24 mouse cellular contexts compared by ENCODE assay signal in the genomic region with DNA sequence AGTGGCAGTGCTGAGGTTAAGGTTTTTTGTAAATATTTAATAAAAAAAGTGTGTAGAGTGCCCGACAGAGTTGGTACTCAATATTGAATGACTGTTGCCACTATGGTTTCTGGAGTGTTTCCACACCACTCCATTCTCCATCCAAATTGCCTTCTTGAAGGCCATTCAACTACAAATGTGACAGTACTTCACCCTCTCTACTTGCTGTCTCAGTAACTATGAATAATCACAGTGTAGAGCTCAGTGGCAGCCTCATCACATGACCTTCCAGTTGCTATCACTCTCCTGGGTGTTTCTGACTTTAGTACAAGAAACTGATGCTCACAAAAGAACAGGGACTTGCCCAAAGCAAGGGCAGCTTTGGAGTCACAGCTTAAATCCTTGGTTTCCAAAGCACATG.
"Had no signal": no experiment of that assay in that cellular context is flagged by ENCODE, and none has a peak within 500 bp of the region (broad histone marks: within the 10 kb centered on the region; RNA-seq: fewer than 3 reads in every experiment).

No protein-coding gene starts in this region.

- H3K9ac ChIP-seq: intestine, embryonic 15.5 days; limb, embryonic 13.5 days; liver, embryonic 12.5 days; liver, embryonic 15.5 days; lung, embryonic 14.5 days; neural tube, embryonic 12.5 days; neural tube, embryonic 15.5 days had no signal

- H3K36me3 ChIP-seq: intestine, embryonic 15.5 days; limb, embryonic 10.5 days; limb, embryonic 13.5 days; liver, embryonic 12.5 days; liver, embryonic 15.5 days; midbrain, embryonic 10.5 days; neural tube, embryonic 12.5 days; neural tube, embryonic 15.5 days had no signal

- H3K4me2 ChIP-seq: intestine, embryonic 15.5 days; limb, embryonic 13.5 days; liver, embryonic 12.5 days; liver, embryonic 15.5 days; lung, embryonic 14.5 days; neural tube, embryonic 12.5 days; neural tube, embryonic 15.5 days had no signal

- H3K9me3 ChIP-seq: intestine, embryonic 15.5 days; limb, embryonic 10.5 days; limb, embryonic 13.5 days; liver, embryonic 12.5 days; liver, embryonic 15.5 days; megakaryocyte, embryonic 14.5 days; midbrain, embryonic 10.5 days; neural tube, embryonic 12.5 days; neural tube, embryonic 15.5 days had no signal

- ATAC-seq: intestine, embryonic 15.5 days; liver, embryonic 12.5 days had no signal

- H3K4me3 ChIP-seq: intestine, embryonic 15.5 days; limb, embryonic 10.5 days; limb, embryonic 13.5 days; liver, embryonic 12.5 days; liver, embryonic 15.5 days; megakaryocyte, embryonic 14.5 days; midbrain, embryonic 10.5 days; neural tube, embryonic 12.5 days; neural tube, embryonic 15.5 days had no signal

- H3K27ac ChIP-seq: intestine, embryonic 15.5 days; limb, embryonic 10.5 days; limb, embryonic 13.5 days; liver, embryonic 12.5 days; liver, embryonic 15.5 days; midbrain, embryonic 10.5 days; neural tube, embryonic 12.5 days; neural tube, embryonic 15.5 days; stomach, postnatal 0 days had no signal

- H3K27me3 ChIP-seq: intestine, embryonic 15.5 days; limb, embryonic 13.5 days; liver, embryonic 12.5 days; liver, embryonic 15.5 days; neural tube, embryonic 12.5 days; neural tube, embryonic 15.5 days had no signal

- H3K4me1 ChIP-seq: limb, embryonic 10.5 days; liver, embryonic 12.5 days; neural tube, embryonic 12.5 days; neural tube, embryonic 15.5 days had no signal

- DNase-seq: kidney, adult 11 months; kidney, adult 9 months; kidney, postnatal 14 days; kidney, postnatal 4 days; layer of hippocampus, adult 9-11 months; liver; lung, embryonic 14.5 days; midbrain, embryonic 14.5 days; right cerebral cortex, adult 18-20 months; right cerebral cortex, postnatal 14 days; right cerebral cortex, postnatal 4 days; thymus, adult 2 months; thymus, postnatal 14 days; thymus, postnatal 4 days had no signal
